Mouse (Mus musculus) CH12.LX (cell line): ENCODE measurements around the gene Gas2l1.

Experiments used
- CTCF ChIP-seq, 2 experiments: IDR thresholded peaks in 1 of 2; conservative IDR thresholded peaks in 1 of 2; 2 replicates each; pipeline ENCODE4 v1.5.1; 2011 to 2012; ENCODE audit warnings: low read depth in 2 of 2, low read length in 2 of 2, improper control_type of control experiment in 1 of 2, inconsistent platforms in 1 of 2, mild to moderate bottlenecking in 1 of 2, moderate library complexity in 1 of 2
- E2F4 ChIP-seq: IDR thresholded peaks from 2 replicates; pipeline ENCODE4 v1.6.1; 2011; ENCODE audit warnings: low read depth, low read length, improper control_type of control experiment; ENCODE audit not compliant: insufficient replicate concordance
- ELF1 ChIP-seq: IDR thresholded peaks from 2 replicates; pipeline ENCODE4 v1.6.1; 2014; ENCODE audit warnings: low read depth, mild to moderate bottlenecking, inconsistent platforms, low read length, improper control_type of control experiment
- HCFC1 ChIP-seq: IDR thresholded peaks from 2 replicates; pipeline ENCODE4 v1.6.1; 2012; ENCODE audit warnings: low read depth, mild to moderate bottlenecking, inconsistent platforms, low read length, improper control_type of control experiment
- MXI1 ChIP-seq: IDR thresholded peaks from 2 replicates; pipeline ENCODE4 v1.6.1; 2011; ENCODE audit warnings: mild to moderate bottlenecking, low read depth, low read length, improper control_type of control experiment
- NELFE ChIP-seq: IDR thresholded peaks from 2 replicates; pipeline ENCODE4 v1.6.1; 2011; ENCODE audit warnings: low read depth, low read length, improper control_type of control experiment
- POLR2A ChIP-seq: IDR thresholded peaks from 2 replicates; pipeline ENCODE4 v1.6.1; 2011; ENCODE audit warnings: low read depth, mild to moderate bottlenecking, improper control_type of control experiment, low read length
- USF1 ChIP-seq: IDR thresholded peaks from 2 replicates; pipeline ENCODE4 v1.6.1; 2014; ENCODE audit warnings: low read depth, mild to moderate bottlenecking, inconsistent platforms, low read length, improper control_type of control experiment

DNA sequence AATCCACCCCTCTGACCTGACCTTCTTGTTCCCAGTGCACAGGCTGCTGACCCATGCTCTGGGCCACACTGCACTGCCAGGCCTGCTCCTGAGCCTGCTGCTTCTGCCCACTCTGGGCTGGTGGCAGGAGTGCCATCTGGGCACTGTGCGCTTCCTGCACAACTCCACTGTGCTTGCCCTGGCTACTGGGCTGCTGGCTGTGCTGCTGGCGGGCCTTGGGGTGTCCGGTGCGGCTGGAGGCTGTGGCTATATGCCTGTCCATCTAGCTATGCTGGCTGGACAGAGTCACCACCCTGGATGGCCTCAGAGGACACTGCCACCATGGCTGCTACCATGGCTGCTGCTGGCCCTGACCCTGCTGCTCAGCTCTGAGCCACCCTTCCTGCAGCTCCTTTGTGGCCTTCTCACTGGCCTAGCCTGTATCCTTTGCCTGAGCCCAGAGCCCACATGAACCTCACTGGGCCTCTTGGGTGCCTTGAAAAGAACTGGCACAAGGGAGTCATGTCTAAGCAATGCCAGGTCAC is 38.9 kb upstream of the Gas2l1 start:
- no peak for TF ChIP-seq POLR2A
- no peak for TF ChIP-seq NELFE
- no peak for TF ChIP-seq E2F4
- TF ChIP-seq HCFC1 = no peak
- no peak for TF ChIP-seq CTCF (conservative IDR thresholded peaks at IDR 0.05 in 1 of 2, IDR thresholded peaks at IDR 0.05 in 1 of 2; ENCODE audit: low read depth in 2 of 2, low read length in 2 of 2)
- no peak for TF ChIP-seq ELF1
- TF ChIP-seq MXI1 = no peak
- no peak for TF ChIP-seq USF1
